Mouse (Mus musculus) heart, postnatal 14 days (tissue): ENCODE data around the gene Lmo7. TPM values are rescaled to one million over a fixed set of nuclear protein-coding genes. Genes with fewer than 3 reads are reported as not detected.

ENCODE experiments used
- DNase-seq, 2 experiments: peaks; one replicate each; pipeline ENCODE4 v3.0.0; 2021 to 2022
- intact Hi-C: fragments of 180-260 bp; cut with DNase I; formaldehyde crosslinking; loops from one replicate; pipeline ENCODE4 v1.15.1; 2025
- total RNA-seq, 2 experiments: library from RNA; stranded (reverse); gene quantifications; 2 replicates each; pipeline ENCODE4 v1.2.3; 2021

Lmo7 gene
- total RNA-seq, 2 experiments from 2014 or later: 375 to 378 TPM

- intact Hi-C loops: no loop called here
- DNase-seq: no peak
These were observed 137.4 kb downstream of the Lmo7 start for GRCm38 (mm10) chr14:101867071-101867733.

DNA sequence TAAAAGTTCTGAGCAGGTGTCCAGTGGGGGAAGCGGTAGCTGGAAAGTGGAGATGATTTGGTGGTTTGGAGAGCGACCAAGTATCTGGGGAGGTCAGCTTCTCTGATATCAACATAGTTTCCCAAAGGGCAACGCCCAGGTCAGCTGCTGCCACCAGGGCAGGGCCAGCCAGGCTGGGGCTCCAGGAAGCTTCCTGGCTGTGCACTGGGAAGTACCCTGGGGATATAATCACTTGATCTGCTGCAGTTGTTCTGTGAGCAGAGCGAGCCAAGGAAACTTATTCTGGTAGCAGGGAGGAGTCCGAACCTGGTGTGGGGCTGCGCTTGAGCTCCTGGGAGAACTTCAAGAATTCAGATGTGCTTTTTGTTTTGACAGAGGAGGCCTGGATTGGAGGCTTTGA lies 139.4 kb downstream of the Lmo7 start:
- intact Hi-C loops: no loop called here
- peak; percentile 58 to 67 for DNase-seq

- intact Hi-C loops: no loop called here
These were observed 139.9 kb downstream of the Lmo7 start for GRCm38 (mm10) chr14:101869661-101870060.

GRCm38 (mm10) chr14:101870171-101870902 lies 140.6 kb downstream of the Lmo7 start:
- intact Hi-C loops: no loop called here
- no peak for DNase-seq

More at GRCm38 (mm10) chr14:101869661-101870060, 139.9 kb downstream of the Lmo7 start:
- no peak for DNase-seq

DNA sequence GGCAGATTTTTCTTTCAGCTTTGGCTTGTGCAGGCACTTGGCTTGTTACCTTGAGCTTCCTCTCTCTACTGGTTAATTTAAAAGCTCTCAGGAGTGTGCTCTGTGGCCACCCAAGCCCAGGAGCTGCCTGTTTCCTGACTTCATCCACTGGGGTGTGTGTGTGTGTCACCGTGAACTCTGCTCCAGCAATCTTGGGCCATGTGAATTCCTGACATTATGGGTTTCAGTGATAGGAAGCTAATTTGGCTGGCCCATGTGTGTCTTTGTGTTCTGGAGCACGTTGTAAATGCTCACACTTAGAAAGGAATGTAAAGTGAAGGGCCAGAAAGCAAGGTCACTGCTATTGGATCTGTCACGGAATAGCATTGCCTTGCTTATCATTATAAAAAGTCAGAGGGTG lies 143.1 kb downstream of the Lmo7 start:
- DNase-seq: peak in 1 of 2 experiments; percentile 55
- intact Hi-C loops: no loop called here

DNA sequence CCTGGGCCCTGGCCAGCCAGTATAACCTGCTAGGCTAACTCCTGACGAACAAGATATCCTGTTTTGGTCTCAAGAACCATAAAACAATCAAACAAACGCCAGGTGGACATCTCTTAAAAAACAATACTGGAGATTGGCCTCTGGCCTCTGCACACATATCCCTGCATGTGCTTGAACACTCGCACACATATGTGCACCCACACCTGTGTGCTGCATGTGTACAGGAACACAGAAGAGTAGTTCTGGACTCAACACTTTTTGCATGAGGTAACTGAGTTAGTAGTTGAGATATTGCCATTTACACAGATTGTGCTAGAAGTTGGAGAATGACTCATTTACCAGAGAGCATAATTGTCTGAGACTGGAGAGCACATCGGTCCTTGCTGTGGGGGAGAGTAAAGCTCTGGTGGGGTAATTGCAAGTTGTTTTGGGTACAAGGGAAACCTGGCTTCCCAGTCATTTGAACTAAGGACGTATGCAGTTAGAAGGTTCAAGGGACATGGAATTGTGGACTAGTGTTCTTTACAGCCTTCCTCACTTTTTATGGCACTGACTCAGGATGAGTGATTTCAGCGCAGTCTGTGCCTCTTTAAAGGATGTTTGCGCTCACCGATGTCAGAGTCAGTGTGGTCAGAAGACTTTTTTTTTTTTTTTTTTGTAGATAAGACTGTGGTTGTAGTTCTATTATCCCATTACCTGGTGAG lies 148.7 kb downstream of the Lmo7 start:
- intact Hi-C loops: no loop called here
- DNase-seq: no peak

GRCm38 (mm10) chr14:101879050-101879694 lies 149.4 kb downstream of the Lmo7 start:
- intact Hi-C loops: no loop called here
- DNase-seq: no peak

DNA sequence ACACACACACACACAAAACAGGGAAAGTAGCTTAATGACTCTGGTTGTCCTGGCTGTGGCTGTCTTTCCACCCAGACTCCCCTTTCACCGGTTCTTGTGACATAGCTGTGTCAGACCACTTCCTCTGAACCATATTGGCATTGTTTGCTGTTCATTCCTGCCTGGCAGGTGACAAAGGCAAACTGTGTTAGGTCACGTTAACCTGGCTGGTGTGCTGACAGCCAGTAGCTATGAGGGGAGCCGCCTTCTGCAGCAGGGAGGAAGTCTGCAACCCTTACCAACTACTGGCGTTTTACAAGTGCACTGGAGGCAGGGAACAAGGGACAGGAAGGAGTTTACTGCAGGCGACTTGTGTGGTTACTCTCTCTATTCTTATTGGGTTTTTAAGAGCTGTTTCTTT lies 153.2 kb downstream of the Lmo7 start:
- intact Hi-C loops: no loop called here
- peak in 1 of 2 experiments; percentile 37 for DNase-seq

DNA sequence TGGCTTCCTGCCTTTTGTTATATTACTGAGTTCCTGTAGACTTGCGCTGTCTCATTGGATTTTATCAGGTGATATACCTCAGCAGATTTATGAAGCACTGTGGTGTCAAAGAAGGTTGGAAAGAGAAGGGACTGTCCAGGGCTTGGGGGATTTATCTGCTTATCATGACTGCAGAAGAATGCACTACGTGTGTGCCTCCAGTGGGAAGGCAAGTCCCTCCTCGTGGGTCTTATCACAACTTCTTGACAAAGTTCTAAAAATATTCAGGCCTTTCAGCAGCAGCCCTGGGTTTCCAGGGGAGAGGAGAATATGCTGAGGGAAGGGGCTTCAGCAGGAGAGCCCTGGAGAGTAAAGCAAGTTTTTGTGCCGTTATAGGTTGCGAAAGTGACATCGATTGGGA lies 154.0 kb downstream of the Lmo7 start:
- intact Hi-C loops: loop anchor here (2.0 kb wide), 1 partner anchor 101 kb away; no protein-coding TSS in a partner anchor
- DNase-seq: no peak

GRCm38 (mm10) chr14:101886320-101886719 lies 156.6 kb downstream of the Lmo7 start:
- intact Hi-C loops: loop anchor here (2.0 kb wide), 1 partner anchor 44 kb away; no protein-coding TSS in a partner anchor
- no peak for DNase-seq

GRCm38 (mm10) chr14:101891903-101892448 lies 162.2 kb downstream of the Lmo7 start:
- DNase-seq: no peak
- intact Hi-C loops: no loop called here

GRCm38 (mm10) chr14:101892496-101892895 lies 162.7 kb downstream of the Lmo7 start:
- intact Hi-C loops: no loop called here

DNA sequence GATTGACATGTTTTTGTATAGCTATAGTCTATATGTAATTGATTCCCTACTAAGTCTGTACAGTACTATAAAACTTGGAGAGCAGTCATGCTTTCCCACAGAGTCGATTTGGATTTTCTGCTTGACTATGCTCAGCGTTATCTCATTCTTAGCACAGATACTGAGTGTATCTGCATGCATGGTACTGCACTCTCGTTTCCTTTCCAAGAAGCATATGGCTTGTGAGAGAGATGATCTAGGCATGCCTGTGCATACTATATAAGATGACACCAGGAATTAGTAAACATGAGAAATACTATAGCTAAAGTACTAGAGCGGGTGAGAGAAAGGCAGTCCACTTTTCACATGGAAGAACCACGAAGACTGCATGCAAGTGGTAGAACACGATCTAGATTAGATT lies 163.5 kb downstream of the Lmo7 start:
- intact Hi-C loops: no loop called here
- no peak for DNase-seq

More at GRCm38 (mm10) chr14:101892496-101892895, 162.7 kb downstream of the Lmo7 start:
- no peak for DNase-seq

GRCm38 (mm10) chr14:101898250-101898649 lies 168.5 kb downstream of the Lmo7 start:
- intact Hi-C loops: no loop called here
- DNase-seq: no peak

DNA sequence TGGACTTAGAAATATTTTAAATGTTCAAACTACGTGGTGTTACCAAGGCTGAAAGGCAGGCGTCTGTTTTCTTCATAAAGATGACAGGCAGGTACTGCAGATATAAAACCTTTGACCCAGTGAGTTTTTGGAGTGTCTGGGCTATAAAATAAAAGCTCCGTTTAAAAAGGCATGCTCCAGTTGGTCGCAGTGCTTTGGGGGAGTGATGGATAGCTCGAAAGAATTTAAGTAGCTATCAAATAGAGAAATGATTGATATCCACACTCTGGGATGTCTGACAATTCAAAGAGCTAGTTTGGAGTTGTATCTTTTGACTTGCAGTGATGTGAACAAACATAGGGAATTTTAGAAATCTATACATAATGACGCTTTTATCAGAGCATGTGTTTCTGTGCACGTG lies 171.7 kb downstream of the Lmo7 start:
- intact Hi-C loops: no loop called here
- no peak for DNase-seq

DNA sequence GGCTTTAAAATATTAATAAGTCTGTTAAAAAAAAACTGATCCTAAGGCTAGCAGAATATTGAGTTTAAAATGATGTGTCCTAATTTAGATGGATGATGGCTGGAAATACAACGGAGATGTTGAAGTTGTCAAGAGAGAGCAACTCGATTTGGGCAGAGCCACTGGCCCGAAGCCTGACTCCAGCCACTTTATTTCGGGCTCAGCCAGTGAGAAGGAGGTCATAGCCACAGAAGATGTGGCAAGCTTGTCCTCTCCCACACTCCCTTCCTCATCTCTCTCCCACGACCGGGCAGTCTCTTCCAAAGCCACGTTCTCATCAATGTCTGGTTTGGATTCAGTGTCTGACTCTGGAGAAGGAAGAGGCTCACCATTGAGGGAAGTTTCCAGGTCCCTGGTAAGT lies 172.2 kb downstream of the Lmo7 start:
- no peak for DNase-seq
- intact Hi-C loops: no loop called here

DNA sequence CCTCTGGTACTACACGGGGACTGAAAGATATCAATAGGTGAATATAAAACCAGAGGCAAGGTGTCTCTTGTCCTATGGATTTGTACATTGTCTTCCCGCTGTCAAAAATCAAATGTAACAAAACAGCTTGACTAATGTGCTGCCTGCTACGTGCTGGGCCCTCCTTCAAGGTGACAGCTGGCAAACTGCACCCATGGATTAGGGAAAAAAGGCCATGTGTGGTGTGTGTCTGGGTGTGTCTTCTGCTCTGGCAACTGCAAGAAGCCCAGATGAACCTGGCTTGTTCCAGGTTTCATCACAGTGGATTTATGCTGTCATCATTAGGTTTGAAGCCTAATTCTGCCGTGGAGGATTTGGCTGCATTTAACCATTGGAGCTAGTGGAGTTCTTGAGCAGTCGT lies 174.0 kb downstream of the Lmo7 start:
- intact Hi-C loops: no loop called here
- DNase-seq: no peak

DNA sequence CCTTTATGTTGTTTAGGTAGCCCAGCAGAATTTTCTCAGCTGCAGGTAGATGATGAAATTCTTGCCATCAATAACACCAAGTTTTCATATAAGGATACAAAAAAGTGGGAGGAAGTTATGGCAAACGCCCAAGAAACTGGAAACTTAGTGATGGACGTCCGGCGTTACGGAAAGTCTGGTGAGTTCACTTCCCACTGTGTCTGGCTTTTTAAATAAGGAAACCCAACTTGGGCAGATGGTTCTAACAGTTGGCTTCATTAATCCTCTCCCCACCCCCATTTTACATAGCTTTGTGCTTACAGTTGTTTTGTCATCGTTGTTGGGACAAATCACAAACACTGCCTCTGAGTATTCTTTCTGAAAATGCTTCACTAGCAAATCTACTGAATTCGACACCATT lies 182.2 kb downstream of the Lmo7 start:
- DNase-seq: no peak
- intact Hi-C loops: no loop called here

DNA sequence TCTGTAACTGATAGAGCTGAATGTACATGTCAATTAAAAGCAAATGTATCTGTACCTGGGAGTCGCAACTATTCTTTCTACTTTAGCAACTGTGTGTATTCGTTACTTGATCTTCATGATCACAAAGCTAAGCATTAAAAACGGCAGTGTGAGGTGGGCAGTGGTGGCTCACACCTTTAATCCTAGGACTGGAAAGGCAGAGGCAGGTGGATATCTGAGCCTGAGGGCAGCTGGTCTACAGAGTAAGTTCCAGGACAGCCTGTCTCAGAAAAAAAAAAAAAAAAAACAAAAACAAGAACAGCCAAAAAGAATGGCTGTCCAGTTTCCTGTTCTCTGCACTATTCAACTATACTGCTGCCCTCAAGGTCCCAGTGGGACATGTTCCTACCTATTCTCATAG lies 182.6 kb downstream of the Lmo7 start:
- no peak for DNase-seq
- intact Hi-C loops: no loop called here

GRCm38 (mm10) chr14:101914321-101914720 lies 184.6 kb downstream of the Lmo7 start:
- intact Hi-C loops: no loop called here
- no peak for DNase-seq

DNA sequence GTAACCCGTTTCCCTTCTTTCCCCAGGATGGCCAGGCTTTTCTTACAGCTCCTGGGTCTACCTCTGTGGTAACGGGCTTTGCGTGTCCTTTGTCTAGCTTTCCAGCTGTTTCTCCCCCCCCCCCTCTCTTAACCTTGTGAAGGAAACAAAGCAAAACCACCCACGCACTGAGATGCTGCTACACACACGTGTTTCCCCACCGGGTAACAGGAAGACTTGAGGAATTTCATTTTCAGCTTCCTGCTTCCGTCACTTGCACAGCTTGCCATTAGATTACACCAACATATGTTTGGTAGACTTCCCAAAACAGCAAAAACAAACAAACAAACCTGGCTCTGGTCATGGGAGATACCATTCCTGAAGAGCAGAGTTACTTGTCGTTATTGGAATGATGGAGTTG lies 186.1 kb downstream of the Lmo7 start:
- intact Hi-C loops: no loop called here
- no peak for DNase-seq
